11 mouse cellular contexts compared by ENCODE assay signal in genomic region chr1:190868790-190869189, GRCm38 (mm10). TPM values are rescaled to one million over a fixed set of nuclear protein-coding genes. Genes with fewer than 3 reads are reported as not detected.
DNase-seq lines count a peak whose midpoint lies in the region; ATAC-seq and TF ChIP-seq lines count a peak whose summit lies in the region.
"Had no signal": no experiment of that assay in that cellular context is flagged by ENCODE, and none has a peak within 500 bp of the region (broad histone marks: within the 10 kb centered on the region; RNA-seq: fewer than 3 reads in every experiment).

No protein-coding gene starts in this region.

- no peak overlapping the region for H3K4me2 ChIP-seq in forebrain, postnatal 0 days (ENCODE audit: low read depth)
- no peak overlapping the region for H3K4me2 ChIP-seq in forebrain, embryonic 12.5 days
- no peak overlapping the region for H3K4me2 ChIP-seq in kidney, postnatal 0 days (ENCODE audit: low read length)
- H3K4me2 ChIP-seq in kidney, embryonic 16.5 days (replicated peaks; ENCODE audit: low read depth, low read length), result no peak overlapping the region
- H3K4me2 ChIP-seq in midbrain, embryonic 16.5 days (ENCODE audit: low read length), result no peak overlapping the region

- ATAC-seq in forebrain, postnatal 0 days, result peak; percentile 61
- ATAC-seq in forebrain, embryonic 12.5 days (ENCODE audit: low FRiP score), result no peak
- no peak for ATAC-seq in kidney, postnatal 0 days (replicated peaks; ENCODE audit: low FRiP score, low read depth)
- no peak for ATAC-seq in kidney, embryonic 16.5 days (ENCODE audit: low FRiP score, low TSS enrichment)
- 0 out of 2 replicates have a peak, but pooled peaks have one; percentile 48 for ATAC-seq in midbrain, embryonic 16.5 days
- ATAC-seq in monocyte, adult 5-6 weeks (replicated peaks; ENCODE audit: insufficient number of reproducible peaks, low FRiP score, low TSS enrichment, poor library complexity, severe bottlenecking), result no peak

- H3K9ac ChIP-seq in forebrain, postnatal 0 days, result no peak overlapping the region
- no peak overlapping the region for H3K9ac ChIP-seq in forebrain, embryonic 12.5 days
- H3K9ac ChIP-seq in kidney, postnatal 0 days (ENCODE audit: low read depth, low read length), result no peak overlapping the region
- no peak overlapping the region for H3K9ac ChIP-seq in kidney, embryonic 16.5 days (replicated peaks; ENCODE audit: low read length)
- H3K9ac ChIP-seq in midbrain, embryonic 16.5 days (ENCODE audit: low read depth, low read length), result 0 out of 2 replicates have a peak overlapping the region, but pooled peaks have one; percentile 17

- no peak overlapping the region for H3K4me3 ChIP-seq in forebrain, postnatal 0 days (ENCODE audit: low read depth, low read length)
- no peak overlapping the region for H3K4me3 ChIP-seq in forebrain, embryonic 12.5 days (replicated peaks)
- no peak overlapping the region for H3K4me3 ChIP-seq in kidney, postnatal 0 days (replicated peaks; ENCODE audit: low read depth, low read length)
- H3K4me3 ChIP-seq in kidney, embryonic 16.5 days (ENCODE audit: low read length), result no peak overlapping the region
- H3K4me3 ChIP-seq in midbrain, embryonic 16.5 days (ENCODE audit: low read depth, low read length), result no peak overlapping the region
- H3K4me3 ChIP-seq in midbrain, embryonic 10.5 days, result no peak overlapping the region
- H3K4me3 ChIP-seq: limb, embryonic 10.5 days; myocyte had no signal

- DNase-seq in forebrain, postnatal 0 days, result peak; percentile 61
- peak; percentile 16 for DNase-seq in kidney, postnatal 0 days (ENCODE audit: low spot score)
- DNase-seq in midbrain, embryonic 10.5 days (ENCODE audit: low spot score), result no peak
- peak; percentile 22 for DNase-seq in telencephalon, adult 2 months (ENCODE audit: low read depth, low spot score)
- DNase-seq: heart, postnatal 14 days had no signal

- peaks cover 36% of the 10 kb centered on the region for H3K36me3 ChIP-seq in forebrain, postnatal 0 days (ENCODE audit: insufficient read depth)
- peaks cover 34% of the 10 kb centered on the region for H3K36me3 ChIP-seq in forebrain, embryonic 12.5 days (replicated peaks)
- peaks cover 11% of the 10 kb centered on the region for H3K36me3 ChIP-seq in kidney, postnatal 0 days (ENCODE audit: insufficient read depth, low read length)
- H3K36me3 ChIP-seq in kidney, embryonic 16.5 days (ENCODE audit: insufficient read depth, low read length), result peaks cover 17% of the 10 kb centered on the region
- peaks cover 6% of the 10 kb centered on the region for H3K36me3 ChIP-seq in midbrain, embryonic 16.5 days (ENCODE audit: control insufficient read depth, insufficient read depth, low read length)
- H3K36me3 ChIP-seq in midbrain, embryonic 10.5 days, result peaks cover 53% of the 10 kb centered on the region

- no peaks in the 10 kb centered on the region for H3K9me3 ChIP-seq in forebrain, postnatal 0 days (ENCODE audit: low read length)
- H3K9me3 ChIP-seq in forebrain, embryonic 12.5 days, result no peaks in the 10 kb centered on the region
- no peaks in the 10 kb centered on the region for H3K9me3 ChIP-seq in kidney, postnatal 0 days (replicated peaks; ENCODE audit: low read length)
- no peaks in the 10 kb centered on the region for H3K9me3 ChIP-seq in kidney, embryonic 16.5 days (ENCODE audit: low read length)
- no peaks in the 10 kb centered on the region for H3K9me3 ChIP-seq in midbrain, embryonic 16.5 days (replicated peaks; ENCODE audit: control insufficient read depth, low read length, poor library complexity, severe bottlenecking)
- no peaks in the 10 kb centered on the region for H3K9me3 ChIP-seq in midbrain, embryonic 10.5 days (replicated peaks)
- H3K9me3 ChIP-seq: limb, embryonic 10.5 days had no signal

- H3K27me3 ChIP-seq in forebrain, postnatal 0 days (ENCODE audit: insufficient read depth, low read length), result no peaks in the 10 kb centered on the region
- no peaks in the 10 kb centered on the region for H3K27me3 ChIP-seq in forebrain, embryonic 12.5 days
- H3K27me3 ChIP-seq in kidney, postnatal 0 days (ENCODE audit: insufficient read depth, low read length), result no peaks in the 10 kb centered on the region
- no peaks in the 10 kb centered on the region for H3K27me3 ChIP-seq in kidney, embryonic 16.5 days (ENCODE audit: insufficient read depth, low read length)
- no peaks in the 10 kb centered on the region for H3K27me3 ChIP-seq in midbrain, embryonic 16.5 days (ENCODE audit: control insufficient read depth, insufficient read depth, low read depth, low read length)
- no peaks in the 10 kb centered on the region for H3K27me3 ChIP-seq in midbrain, embryonic 10.5 days (ENCODE audit: low read depth, poor library complexity, severe bottlenecking)

- WGBS in forebrain, postnatal 0 days, result 59% methylated on average over 3 of the region's 3 CpGs
- WGBS in forebrain, embryonic 12.5 days, result 86% methylated on average over 3 of the region's 3 CpGs
- 80% methylated on average over 3 of the region's 3 CpGs for whole genome bisulfite sequencing in kidney, postnatal 0 days
- WGBS in kidney, embryonic 16.5 days, result 79% methylated on average over 3 of the region's 3 CpGs
- 58% methylated on average over 3 of the region's 3 CpGs for WGBS in midbrain, embryonic 16.5 days
- 95% methylated on average over 3 of the region's 3 CpGs for WGBS in midbrain, embryonic 10.5 days

- no peak overlapping the region for H3K27ac ChIP-seq in forebrain, postnatal 0 days (ENCODE audit: low read depth, low read length)
- no peak overlapping the region for H3K27ac ChIP-seq in forebrain, embryonic 12.5 days
- no peak overlapping the region for H3K27ac ChIP-seq in kidney, postnatal 0 days
- H3K27ac ChIP-seq in kidney, embryonic 16.5 days (ENCODE audit: low read length), result no peak overlapping the region
- H3K27ac ChIP-seq in midbrain, embryonic 16.5 days (ENCODE audit: low read length), result no peak overlapping the region
- no peak overlapping the region for H3K27ac ChIP-seq in midbrain, embryonic 10.5 days (replicated peaks)
- H3K27ac ChIP-seq: limb, embryonic 10.5 days had no signal

- H3K4me1 ChIP-seq in forebrain, postnatal 0 days (ENCODE audit: insufficient read depth), result no peaks in the 10 kb centered on the region
- H3K4me1 ChIP-seq in forebrain, embryonic 12.5 days, result no peaks in the 10 kb centered on the region
- H3K4me1 ChIP-seq in kidney, postnatal 0 days (replicated peaks; ENCODE audit: insufficient read depth, low read length), result no peaks in the 10 kb centered on the region
- H3K4me1 ChIP-seq in kidney, embryonic 16.5 days (ENCODE audit: insufficient read depth, low read length), result no peaks in the 10 kb centered on the region
- 0 out of 2 replicates have a peak, but pooled peaks cover 3% of the 10 kb centered on the region for H3K4me1 ChIP-seq in midbrain, embryonic 16.5 days (ENCODE audit: control insufficient read depth, insufficient read depth, low read length)
- no peaks in the 10 kb centered on the region for H3K4me1 ChIP-seq in midbrain, embryonic 10.5 days
- H3K4me1 ChIP-seq: limb, embryonic 10.5 days had no signal

- TF ChIP-seq CTCF in forebrain, postnatal 0 days (IDR thresholded peaks at IDR 0.05; ENCODE audit: low read depth), result peak; percentile 71
- peak; percentile 58 for TF ChIP-seq CTCF in kidney, postnatal 0 days (IDR thresholded peaks at IDR 0.05; ENCODE audit: low read depth)

RNA-seq across cellular contexts. Expression of gene Rps6kc1, which starts 42.8 kb away (rescaled TPM):
- 42.8 and 47.4 TPM in 2 replicates for total RNA-seq in forebrain, postnatal 0 days (2014; rRNA removed)
- 23.0 and 26.1 TPM in 2 replicates for polyA plus RNA-seq in forebrain, postnatal 0 days (2015; fragmentation: Nextera tagmentation; extraction: Ambion mirVana)
- polyA plus RNA-seq in forebrain, embryonic 12.5 days (2016; fragmentation: Nextera tagmentation; extraction: Ambion mirVana), result 22.5 and 25.5 TPM in 2 replicates
- polyA plus RNA-seq in kidney, postnatal 0 days (2015; fragmentation: Nextera tagmentation; extraction: Ambion mirVana), result 9.4 and 10.2 TPM in 2 replicates
- 13.7 and 14.4 TPM in 2 replicates for polyA plus RNA-seq in kidney, embryonic 16.5 days (2015; fragmentation: Nextera tagmentation; extraction: Ambion mirVana)
- polyA plus RNA-seq in midbrain, embryonic 16.5 days (2015; fragmentation: Nextera tagmentation; extraction: Ambion mirVana), result 32.7 and 34.8 TPM in 2 replicates
- 16.2 and 20.4 TPM in 2 replicates for polyA plus RNA-seq in midbrain, embryonic 10.5 days (2016; fragmentation: Nextera tagmentation; extraction: Ambion mirVana)
- 14.6 to 18.0 TPM (median 17.6 TPM) in 3 replicates for total RNA-seq in monocyte, adult 5-6 weeks (2017)

RNA-seq across cellular contexts. Expression of gene Angel2, which starts 56.1 kb away (rescaled TPM):
- 48.5 and 49.1 TPM in 2 replicates for total RNA-seq in forebrain, postnatal 0 days (2014; rRNA removed)
- 44.3 and 47.7 TPM in 2 replicates for polyA plus RNA-seq in forebrain, postnatal 0 days (2015; fragmentation: Nextera tagmentation; extraction: Ambion mirVana)
- 63.7 and 65.3 TPM in 2 replicates for polyA plus RNA-seq in forebrain, embryonic 12.5 days (2016; fragmentation: Nextera tagmentation; extraction: Ambion mirVana)
- polyA plus RNA-seq in kidney, postnatal 0 days (2015; fragmentation: Nextera tagmentation; extraction: Ambion mirVana), result 43.8 and 45.6 TPM in 2 replicates
- 44.8 and 44.9 TPM in 2 replicates for polyA plus RNA-seq in kidney, embryonic 16.5 days (2015; fragmentation: Nextera tagmentation; extraction: Ambion mirVana)
- polyA plus RNA-seq in midbrain, embryonic 16.5 days (2015; fragmentation: Nextera tagmentation; extraction: Ambion mirVana), result 49.0 and 50.4 TPM in 2 replicates
- polyA plus RNA-seq in midbrain, embryonic 10.5 days (2016; fragmentation: Nextera tagmentation; extraction: Ambion mirVana), result 55.4 and 63.0 TPM in 2 replicates
- 41.8 to 45.9 TPM (median 43.5 TPM) in 3 replicates for total RNA-seq in monocyte, adult 5-6 weeks (2017)

Comparison
In these comparisons a context has a peak if more than half of its experiments do, and no peak if none do; other contexts are left out.
1. ATAC-seq: peak in forebrain, postnatal 0 days (single experiment) and midbrain, embryonic 16.5 days (single experiment); none in forebrain, embryonic 12.5 days (single experiment), kidney, postnatal 0 days (single experiment), kidney, embryonic 16.5 days (single experiment) and monocyte, adult 5-6 weeks (single experiment).